1 mouse cellular context compared by ENCODE assay signal in the genomic region with DNA sequence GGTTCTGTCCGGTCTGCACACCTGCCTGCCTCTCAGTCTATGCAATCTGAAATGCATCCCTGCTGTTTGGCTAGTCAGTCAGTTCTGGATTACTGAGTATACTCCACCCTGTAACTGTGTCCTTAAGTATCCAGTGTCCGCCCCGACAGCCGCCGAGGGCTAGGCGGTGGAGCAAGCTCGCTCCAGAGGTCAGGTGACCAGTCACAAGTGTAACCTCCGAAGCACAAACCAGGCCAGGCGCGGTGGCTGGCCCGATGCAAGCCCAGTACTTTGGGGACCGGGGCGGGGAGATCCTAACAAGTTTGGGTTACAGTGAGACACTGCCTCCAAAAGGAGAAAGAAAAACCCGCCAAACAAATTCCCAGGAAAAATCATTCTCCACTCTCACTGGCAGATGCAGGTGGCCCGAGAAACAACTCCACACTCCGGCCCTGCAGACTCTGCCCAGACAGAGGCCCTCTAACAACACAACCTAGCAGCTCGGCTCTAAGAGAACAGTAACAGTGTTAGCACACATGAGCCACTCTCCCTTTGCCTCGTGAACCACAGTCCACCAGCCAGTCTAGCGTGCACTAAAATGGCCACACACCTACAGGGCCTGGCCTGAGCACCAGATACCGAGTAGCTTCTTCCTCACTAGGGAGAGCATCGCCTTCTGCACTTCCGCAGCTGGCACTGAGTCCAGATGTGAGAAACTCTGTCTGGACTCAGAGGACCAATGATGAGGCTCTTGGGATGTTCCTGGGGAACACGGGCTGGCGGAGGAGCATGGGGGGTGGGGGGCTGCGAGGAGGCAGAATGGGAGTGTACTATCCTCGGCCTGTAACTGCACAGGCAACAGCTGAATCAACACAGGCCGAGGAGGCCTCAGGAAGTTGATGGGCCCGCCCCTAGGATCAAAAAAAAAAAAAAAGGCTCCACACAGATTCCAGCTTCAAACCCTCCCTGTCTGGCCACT.
A peak's percentile ranks its signal among the peaks of the same experiment; 100 is the strongest.
TF ChIP-seq lines count a peak whose summit lies in the region.

No protein-coding gene starts in this region.

TF ChIP-seq in CH12.LX, 34 proteins besides CTCF, POLR2A, EP300 and RAD21:
- TF ChIP-seq ZNF384 (IDR thresholded peaks at IDR 0.05; ENCODE audit: low read depth, low read length): 0 out of 2 replicates have a peak, but pooled peaks have one; percentile 8
- no peak for TF ChIP-seq MYC (IDR thresholded peaks at IDR 0.05; ENCODE audit: low read depth, low read length)
TF ChIP-seq in CH12.LX: peak in this region for 1.
